Mouse (Mus musculus): ENCODE data around the gene Rfxank.
A peak's percentile ranks its signal among the peaks of the same experiment; 100 is the strongest.

The Rfxank gene

GRCm38 (mm10) chr8:70104922-70105321 is 34.0 kb downstream of the Rfxank start:
- DNase-seq (ENCODE audit: low spot score): no peak

- no peak for DNase-seq (ENCODE audit: low spot score)
These were observed 34.4 kb downstream of the Rfxank start for GRCm38 (mm10) chr8:70104506-70104905.

GRCm38 (mm10) chr8:70100241-70100640 is 38.7 kb downstream of the Rfxank start:
- DNase-seq (ENCODE audit: low spot score): no peak

- no peak for DNase-seq (ENCODE audit: low spot score)
These were observed 39.7 kb downstream of the Rfxank start for GRCm38 (mm10) chr8:70099276-70099675.

GRCm38 (mm10) chr8:70092786-70093185 is 46.2 kb downstream of the Rfxank start:
- DNase-seq (ENCODE audit: low spot score): no peak

- no peak for DNase-seq (ENCODE audit: low spot score)
These were observed 49.5 kb downstream of the Rfxank start for GRCm38 (mm10) chr8:70089296-70089960.

GRCm38 (mm10) chr8:70087836-70088650 is 50.9 kb downstream of the Rfxank start:
- DNase-seq (ENCODE audit: low spot score): peak; percentile 25

- DNase-seq (ENCODE audit: low spot score): no peak
These were observed 51.7 kb downstream of the Rfxank start for GRCm38 (mm10) chr8:70087237-70087636.

- DNase-seq (ENCODE audit: low spot score): no peak
These were observed 52.8 kb downstream of the Rfxank start for GRCm38 (mm10) chr8:70086151-70086550.

- DNase-seq (ENCODE audit: low spot score): no peak
These were observed 54.5 kb downstream of the Rfxank start for GRCm38 (mm10) chr8:70084191-70085065.

GRCm38 (mm10) chr8:70083285-70083684 is 55.7 kb downstream of the Rfxank start, which contains the start of gene Hapln4:
Gene Hapln4 (plus strand): TSS chr8:70083457.
- DNase-seq (ENCODE audit: low spot score): peak; percentile 55

GRCm38 (mm10) chr8:70081976-70082375 is 57.0 kb downstream of the Rfxank start:
- DNase-seq (ENCODE audit: low spot score): no peak
